Mouse (Mus musculus) embryo, embryonic 10.5 days (tissue): ENCODE results near the gene Tmem236.

Experiments
- DNase-seq: peaks from one replicate; pipeline ENCODE4 v3.0.0-alpha.2; 2015; ENCODE audit warnings: low spot score

The Tmem236 gene

GRCm38 (mm10) chr2:14174334-14174733 lies at the start of gene Tmem236:
Tmem236 (plus strand) TSS chr2:14174523.
- no peak for DNase-seq

GRCm38 (mm10) chr2:14126387-14126786 lies 47.9 kb upstream of the Tmem236 start:
- DNase-seq = no peak

DNA sequence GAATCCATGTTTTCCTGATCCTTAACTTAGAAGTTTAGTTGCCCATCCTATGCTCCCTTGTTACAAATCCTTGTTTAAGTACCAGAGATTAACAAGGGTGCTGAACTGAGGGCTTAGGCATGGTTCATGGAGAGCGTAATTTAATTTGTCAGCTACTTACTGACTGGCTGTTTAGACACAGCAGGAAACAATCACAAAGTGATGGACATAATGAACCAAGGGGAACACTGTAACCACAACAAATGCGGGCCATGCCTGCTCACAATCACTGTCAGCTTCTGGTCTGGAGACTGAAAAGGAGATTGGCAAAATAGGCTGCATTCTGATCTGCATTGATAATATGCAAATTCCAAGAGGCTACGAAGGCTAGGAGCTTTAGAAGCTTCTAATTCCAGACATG lies 46.7 kb upstream of the Tmem236 start:
- peak; percentile 12 for DNase-seq

GRCm38 (mm10) chr2:14130641-14131339 lies 43.5 kb upstream of the Tmem236 start:
- no peak for DNase-seq

- DNase-seq = no peak
Observed at GRCm38 (mm10) chr2:14132468-14133326, 41.6 kb upstream of the Tmem236 start.

DNA sequence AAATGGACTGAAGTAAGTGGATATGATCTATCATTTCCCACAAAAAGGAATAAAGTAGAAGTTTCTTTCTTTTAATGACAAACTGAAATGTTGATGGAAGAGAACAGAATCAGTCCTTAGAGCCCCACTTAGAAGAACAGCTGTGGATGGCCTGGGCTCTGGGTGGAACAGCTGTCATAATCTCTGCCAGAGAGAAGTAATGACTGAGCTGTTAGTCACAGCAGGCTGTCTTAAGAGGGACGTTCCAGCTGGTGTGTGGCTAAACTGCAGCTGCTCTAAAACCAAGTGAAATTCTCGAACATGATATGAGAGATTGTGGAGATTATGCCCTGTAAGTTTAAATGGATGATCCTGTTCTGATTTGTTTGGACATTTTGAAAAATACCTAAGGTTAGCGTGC lies 37.4 kb upstream of the Tmem236 start:
- peak; percentile 10 for DNase-seq

- DNase-seq = no peak
Observed at GRCm38 (mm10) chr2:14139590-14139989, 34.7 kb upstream of the Tmem236 start.

GRCm38 (mm10) chr2:14140044-14140443 lies 34.3 kb upstream of the Tmem236 start:
- DNase-seq = peak; percentile 9

DNA sequence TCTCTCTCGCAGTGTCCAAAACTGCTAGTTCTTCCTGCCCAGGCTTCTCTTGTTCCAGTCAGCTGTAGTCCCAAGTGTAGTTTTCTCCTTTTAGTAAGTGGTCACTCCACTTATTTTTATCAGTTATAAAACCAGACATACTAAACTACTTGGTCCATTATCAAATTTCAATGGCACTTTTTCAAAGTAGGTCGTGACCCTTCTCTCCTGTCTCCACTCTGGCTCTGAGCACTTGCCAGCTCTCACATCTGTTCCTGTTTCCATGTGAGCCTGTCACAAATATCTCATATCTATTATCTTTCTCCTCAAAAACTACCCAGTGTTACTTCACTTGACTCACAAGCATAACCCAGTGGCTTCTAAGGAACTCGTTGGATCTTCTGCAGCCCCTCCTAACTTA lies 29.0 kb upstream of the Tmem236 start:
- DNase-seq = no peak

GRCm38 (mm10) chr2:14146913-14147312 lies 27.4 kb upstream of the Tmem236 start:
- DNase-seq = peak; percentile 15

DNA sequence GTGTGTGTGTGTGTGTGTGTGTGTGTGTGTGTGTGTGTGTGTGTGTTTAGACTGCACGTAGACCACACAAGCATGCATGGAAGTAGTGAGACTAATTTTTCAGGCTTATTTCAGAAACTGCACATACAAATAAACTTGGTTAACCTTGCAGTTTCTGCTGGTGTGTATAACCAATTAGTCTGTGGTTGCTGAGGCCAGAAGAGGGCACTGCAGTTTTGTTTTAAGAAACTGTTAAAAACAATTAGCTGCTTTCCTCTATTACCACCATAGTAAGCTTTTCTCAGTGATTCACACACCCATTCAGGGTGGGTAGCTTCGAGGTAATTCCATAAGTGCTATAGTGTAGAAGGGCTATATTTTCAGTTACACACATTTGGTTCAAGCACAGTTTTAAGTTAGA lies 23.5 kb upstream of the Tmem236 start:
- no peak for DNase-seq

DNA sequence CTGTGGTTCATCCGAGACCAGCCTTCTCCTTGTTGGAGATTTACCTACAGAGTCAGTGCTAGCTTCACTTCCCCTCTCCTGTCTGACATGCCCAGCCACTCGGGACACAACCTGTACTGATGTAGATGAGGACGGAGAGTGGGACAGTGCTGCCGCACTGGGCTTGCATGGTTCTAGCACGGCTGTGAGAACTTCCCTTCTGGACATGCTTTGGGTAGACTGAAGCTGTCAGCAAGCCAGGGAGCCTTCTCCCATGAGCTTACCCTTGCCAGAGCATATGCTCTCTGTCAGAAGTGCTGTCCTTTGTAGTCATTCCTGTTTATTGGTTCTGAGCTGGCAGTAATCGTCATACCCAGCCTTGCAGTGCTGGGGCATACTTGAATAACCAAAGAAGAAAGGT lies 22.5 kb upstream of the Tmem236 start:
- DNase-seq = no peak

DNA sequence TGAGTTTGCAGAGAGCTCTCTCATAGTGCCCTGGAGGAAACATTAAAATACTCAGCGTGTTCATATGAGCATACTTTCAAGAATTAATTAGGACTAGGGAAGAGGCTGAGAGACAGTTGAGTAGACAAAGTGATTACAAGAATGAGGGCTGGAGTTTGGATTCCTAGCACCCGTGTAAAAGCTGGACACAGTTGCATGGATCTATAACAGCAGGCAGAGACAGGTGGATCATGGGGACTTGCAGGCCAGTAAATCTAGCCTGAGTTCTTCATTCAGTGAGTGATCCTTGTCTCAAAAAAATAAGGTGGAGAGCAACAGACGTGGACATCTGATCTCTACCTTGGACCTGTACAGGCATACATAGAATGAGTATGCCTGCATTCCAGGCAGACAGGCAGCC lies 15.3 kb upstream of the Tmem236 start:
- no peak for DNase-seq

GRCm38 (mm10) chr2:14159756-14160155 lies 14.6 kb upstream of the Tmem236 start:
- no peak for DNase-seq

DNA sequence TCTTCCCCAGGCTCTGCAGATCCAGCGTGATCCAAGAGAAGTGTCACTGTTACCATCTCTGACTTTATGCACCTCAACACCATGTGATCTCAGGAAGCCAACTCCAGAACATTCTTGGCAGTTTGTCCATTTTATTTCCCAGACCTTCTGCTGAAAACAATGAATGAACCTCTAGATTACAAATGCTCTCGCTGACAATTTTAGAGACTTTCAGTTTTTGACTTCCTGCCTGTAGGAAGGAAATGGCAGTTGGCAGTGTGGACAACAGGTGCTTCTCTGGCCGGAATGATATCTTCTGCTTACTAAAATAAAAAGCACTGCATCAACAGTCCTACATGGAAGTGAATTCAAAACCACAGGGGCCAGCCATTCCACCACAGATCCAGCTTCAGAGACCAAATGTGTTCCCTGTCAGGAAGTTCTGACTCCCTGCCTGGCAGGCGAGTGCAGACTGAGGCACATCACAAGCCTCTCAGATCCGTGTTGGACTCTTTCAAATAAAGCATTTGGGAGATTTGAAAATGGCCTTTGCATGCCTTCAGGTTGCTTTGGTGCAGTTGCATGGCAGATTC lies 9.8 kb upstream of the Tmem236 start:
- DNase-seq = no peak

DNA sequence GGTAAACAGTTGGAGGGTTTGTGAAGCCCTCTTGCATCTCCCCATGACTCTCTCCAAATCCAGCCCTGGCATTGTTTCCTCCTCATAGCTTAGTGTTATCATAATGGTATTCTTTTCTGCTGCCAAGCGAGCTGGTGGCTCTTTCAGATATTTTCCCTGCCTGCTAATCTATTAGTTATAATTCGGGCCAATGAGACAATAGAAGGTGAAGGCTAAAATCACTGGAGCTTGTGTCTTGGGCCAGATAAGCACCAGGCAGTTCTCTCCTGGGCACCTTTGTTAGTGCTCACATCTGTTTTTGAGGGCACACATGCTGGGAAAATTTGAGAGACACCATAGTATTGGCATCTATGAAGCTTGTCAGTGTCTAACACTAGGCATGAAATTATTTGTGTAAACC lies 9.3 kb upstream of the Tmem236 start:
- no peak for DNase-seq

GRCm38 (mm10) chr2:14165618-14166344 lies 8.5 kb upstream of the Tmem236 start:
- peak; percentile 7 for DNase-seq

DNA sequence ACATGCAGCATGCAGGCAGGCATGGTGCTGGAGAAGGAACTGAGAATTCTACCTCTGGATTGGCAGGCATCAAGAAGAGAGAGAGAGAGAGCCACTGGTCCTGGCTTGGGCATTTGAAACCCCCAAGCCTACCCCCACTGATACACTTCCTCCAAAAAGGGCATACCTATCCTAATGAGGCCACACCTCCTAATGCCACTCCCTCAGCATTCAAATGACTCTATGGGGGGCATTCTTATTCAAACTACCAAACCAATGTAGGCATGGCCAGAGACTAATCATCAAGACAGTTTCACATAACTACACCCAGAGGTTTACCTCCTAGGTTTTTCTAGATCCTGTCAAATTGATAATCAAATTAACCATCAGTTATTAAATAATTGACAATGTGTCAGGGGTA lies 6.6 kb upstream of the Tmem236 start:
- DNase-seq = no peak

DNA sequence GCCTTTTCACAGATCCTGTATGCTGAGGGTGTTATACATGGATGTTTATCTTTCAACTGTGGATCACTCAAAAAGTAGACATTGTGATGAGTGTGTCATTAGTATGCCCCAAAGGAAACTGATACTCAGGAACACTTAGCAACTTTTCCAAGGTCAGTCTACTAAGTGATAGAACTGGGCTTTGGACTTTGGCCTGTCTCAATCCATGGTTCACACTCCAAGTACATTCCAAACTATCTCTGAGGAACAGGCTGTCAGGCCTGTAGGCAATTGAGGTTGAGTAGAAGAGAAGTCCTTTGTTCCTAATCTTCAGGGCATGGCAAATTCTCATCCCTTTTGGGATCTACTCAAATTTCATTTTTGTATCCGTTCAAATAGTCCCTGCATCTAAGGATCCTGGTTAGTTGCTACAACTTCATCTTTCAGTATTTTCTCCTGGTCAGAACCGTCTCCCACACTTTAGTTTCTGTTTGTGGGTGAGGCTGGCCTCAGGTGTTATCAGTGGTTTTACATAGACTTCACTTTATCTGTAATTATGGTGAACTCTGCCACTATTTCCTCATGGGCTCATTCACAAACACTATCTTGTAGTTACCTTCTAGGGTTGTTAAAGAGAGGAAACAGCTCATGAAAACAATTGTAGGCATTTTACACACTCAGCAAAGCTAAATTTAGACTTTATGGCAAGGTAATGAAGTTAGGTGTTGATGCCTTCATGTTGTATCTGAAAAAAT lies 2.3 kb downstream of the Tmem236 start:
- no peak for DNase-seq

- DNase-seq = no peak
Observed at GRCm38 (mm10) chr2:14184375-14184774, 10.1 kb downstream of the Tmem236 start.

DNA sequence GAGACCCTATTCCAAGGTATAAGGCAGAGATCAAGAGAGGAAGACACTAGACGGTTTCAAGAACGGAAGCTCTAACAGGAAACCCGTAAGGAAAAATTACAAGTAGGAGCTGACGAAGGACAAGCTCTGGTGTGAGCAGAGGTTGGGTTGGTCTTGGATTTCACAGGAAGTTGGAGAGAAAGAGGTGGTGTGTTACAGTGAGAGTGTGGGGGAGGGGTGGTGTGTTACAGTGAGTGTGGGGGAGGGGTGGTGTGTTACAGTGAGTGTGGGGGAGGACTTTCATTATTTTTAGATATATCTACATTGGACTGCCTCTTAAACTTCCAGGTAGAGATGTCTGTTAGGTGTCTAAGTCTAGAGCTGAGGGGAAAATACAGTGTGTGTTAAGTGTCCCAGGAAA lies 16.4 kb downstream of the Tmem236 start:
- DNase-seq = peak; percentile 6

DNA sequence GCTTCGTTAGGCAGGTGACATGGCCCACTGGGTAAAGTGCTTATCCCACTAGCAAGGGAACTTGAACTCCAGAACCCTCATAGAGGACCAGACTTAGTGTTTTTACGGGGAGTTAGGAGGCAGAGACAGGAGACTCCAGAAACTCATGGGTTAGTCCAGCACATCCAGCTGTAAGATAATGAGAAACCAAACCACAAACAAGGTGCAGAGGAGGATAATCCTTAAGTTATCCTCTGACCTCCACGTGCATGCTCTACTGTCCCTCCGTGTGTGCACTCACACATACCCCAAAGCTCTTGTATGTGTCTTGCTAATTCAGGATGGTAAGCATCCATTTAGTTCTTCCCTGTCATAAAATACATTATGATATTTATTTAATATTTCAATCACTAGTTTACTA lies 17.3 kb downstream of the Tmem236 start:
- DNase-seq = no peak
